Mouse (Mus musculus) CD4-positive naive resting alpha-beta T cell, adult 76 days (primary cell): ENCODE data around the gene Cdkal1. TPM values are rescaled to one million over a fixed set of nuclear protein-coding genes. Genes with fewer than 3 reads are reported as not detected.

Experiments
- total RNA-seq: library from RNA; stranded (reverse); gene quantifications from one replicate; pipeline ENCODE4 v1.2.4, GENCODE M21; 2023

Gene Cdkal1
- total RNA-seq, result 70.3 TPM

DNA sequence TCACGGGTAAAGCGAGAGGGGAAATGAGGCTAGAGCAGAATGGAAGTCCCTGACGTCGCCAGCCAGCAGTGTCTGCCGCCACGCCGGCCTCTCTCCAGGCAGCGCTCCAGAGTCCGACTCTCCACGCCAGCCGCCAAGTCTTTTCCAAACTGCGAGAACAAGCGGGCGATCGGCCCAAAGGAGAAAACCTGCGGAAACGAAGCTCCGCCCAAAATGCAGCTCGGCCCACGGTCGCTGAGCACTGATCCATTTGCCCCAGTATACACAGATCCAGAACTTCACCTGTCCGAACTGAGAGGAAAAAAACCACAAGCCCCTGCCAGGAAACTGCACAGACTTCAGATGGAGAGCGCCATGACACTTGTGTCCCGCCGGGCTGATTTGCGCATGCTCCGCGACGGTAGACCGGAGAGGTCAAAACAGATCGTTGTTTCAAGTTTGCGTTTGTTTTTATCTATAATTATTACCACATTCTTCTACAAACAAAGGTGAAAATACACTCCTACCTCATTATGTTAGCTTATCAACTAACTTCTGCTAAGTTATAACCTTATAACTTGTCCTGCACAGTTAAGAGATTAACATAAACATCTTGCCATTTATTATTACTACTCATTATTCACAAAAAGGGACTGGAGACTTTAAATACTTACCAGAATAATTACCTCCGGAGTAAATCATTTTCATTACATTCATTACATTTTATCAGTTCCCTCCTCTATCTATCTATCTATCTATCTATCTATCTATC lies at the start of gene Cdkal1:
TSS of gene Cdkal1 (minus strand) at position 394 of the 751 bp plus-strand sequence.

Other genes starting within 250 kb of the Cdkal1 start
- gene E2f3, start 130.4 kb upstream of the Cdkal1 start, total RNA-seq, result 1.5 TPM